Mouse (Mus musculus) layer of hippocampus, adult 8-10 months (tissue): ENCODE results near the gene Rimbp3. TPM values are rescaled to one million over a fixed set of nuclear protein-coding genes. Genes with fewer than 3 reads are reported as not detected.

Experiments used
- DNase-seq, 2 experiments: peaks; one replicate each; pipeline ENCODE4 v3.0.0; 2022; ENCODE audit warnings: low spot score in 2 of 2
- total RNA-seq, 4 experiments: library from RNA; stranded (reverse); gene quantifications; 2 replicates each; pipeline ENCODE4 v1.2.4; 2022

Rimbp3 gene
- total RNA-seq, 4 experiments from 2014 or later: 2.8 to 3.8 (median 3.5) TPM

GRCm38 (mm10) chr16:17254005-17254597 lies 45.7 kb downstream of the Rimbp3 start:
- no peak for DNase-seq

GRCm38 (mm10) chr16:17255270-17255669 lies 46.9 kb downstream of the Rimbp3 start:
- DNase-seq: no peak

- peak in 1 of 2 experiments; percentile 46 for DNase-seq
Observed at GRCm38 (mm10) chr16:17257359-17257821, 49.0 kb downstream of the Rimbp3 start.

GRCm38 (mm10) chr16:17258917-17259316 lies 50.5 kb downstream of the Rimbp3 start:
- DNase-seq: no peak

- no peak for DNase-seq
Observed at GRCm38 (mm10) chr16:17261341-17261740, 52.9 kb downstream of the Rimbp3 start.

Other genes starting within 250 kb of the Rimbp3 start
- gene Mapk1, start 225.2 kb upstream of the Rimbp3 start, total RNA-seq: 100 to 1,000 TPM; 461 to 545 (median 499) TPM
- gene Ypel1, start 138.9 kb upstream of the Rimbp3 start, total RNA-seq: 10 to 100 TPM; 27.9 to 36.5 (median 29.8) TPM
- gene Ppil2, start 97.3 kb upstream of the Rimbp3 start, total RNA-seq: 100 to 1,000 TPM in 2 of 4 experiments, 10 to 100 TPM in 2; 85.7 to 105 (median 98.4) TPM
- gene 2610318N02Rik, start 83.4 kb upstream of the Rimbp3 start, total RNA-seq: 1 to 10 TPM in 1 of 4 experiments, under 1 TPM in 3; 0.68 to 1.2 (median 0.94) TPM
- 10 to 100 TPM; 25.6 to 40.2 (median 33.6) TPM for gene Sdf2l1, start 76.2 kb upstream of the Rimbp3 start, total RNA-seq
- gene Ydjc, start 64.0 kb upstream of the Rimbp3 start, total RNA-seq: 10 to 100 TPM; 23.2 to 31.9 (median 25.8) TPM
- gene Ccdc116, start 61.4 kb upstream of the Rimbp3 start, total RNA-seq: 1 to 10 TPM in 3 of 4 experiments, under 1 TPM in 1; 0.71 to 2.4 (median 1.6) TPM
- gene Ube2l3, start 6.0 kb upstream of the Rimbp3 start, total RNA-seq: 100 to 1,000 TPM; 126 to 157 (median 142) TPM
- 1 to 10 TPM; 4.1 to 7.2 (median 6.5) TPM for gene Hic2, start 25.0 kb downstream of the Rimbp3 start, total RNA-seq
- 100 to 1,000 TPM in 2 of 4 experiments, 10 to 100 TPM in 2; 85.5 to 112 (median 94.2) TPM for gene Tmem191c, start 67.5 kb downstream of the Rimbp3 start, total RNA-seq
- 1 to 10 TPM; 1.6 to 2.6 (median 2.2) TPM for gene Serpind1, start 122.8 kb downstream of the Rimbp3 start, total RNA-seq
- gene Snap29, start 197.4 kb downstream of the Rimbp3 start, total RNA-seq: 10 to 100 TPM; 19.5 to 21.6 (median 20.7) TPM
- gene Pi4ka, start 197.7 kb downstream of the Rimbp3 start, total RNA-seq: 100 to 1,000 TPM; 261 to 306 (median 301) TPM
- 10 to 100 TPM; 35.3 to 49.3 (median 38.4) TPM for gene Crkl, start 243.4 kb downstream of the Rimbp3 start, total RNA-seq